Mouse (Mus musculus): ENCODE results near the gene Ugt1a6b.
"Not testable (repeated sequence)": the region's sequence is repeated elsewhere in the genome, so short reads cannot be mapped to it uniquely, and the experiment has no call there.

Ugt1a6b gene

GRCm38 (mm10) chr1:88103019-88103418 lies at the start of gene Ugt1a6b:
Gene Ugt1a6b (plus strand): TSS chr1:88103252.
- DNase-seq, result not testable (repeated sequence)

DNA sequence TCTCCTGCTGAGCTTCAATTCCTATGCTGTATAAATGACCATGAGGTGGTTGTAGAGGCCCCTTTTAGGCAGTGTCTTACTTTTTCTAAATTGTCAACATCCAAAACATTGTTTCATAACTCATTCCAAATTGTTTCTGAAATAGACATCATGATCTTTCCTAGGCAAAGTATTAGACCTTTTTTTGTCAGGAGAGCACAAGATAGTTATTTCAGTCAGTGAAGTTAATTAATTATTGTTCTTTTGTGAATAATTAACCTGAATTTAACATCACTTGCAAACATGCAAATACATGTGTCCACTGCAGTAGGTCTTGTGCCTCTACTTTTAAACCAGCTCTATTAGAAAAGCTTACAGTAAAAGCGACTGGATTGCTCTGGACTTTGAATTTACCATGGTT lies 48.0 kb upstream of the Ugt1a6b start, which contains the start of gene Ugt1a10:
TSS of gene Ugt1a10 (plus strand) at position 301 of the 400 bp plus-strand sequence.
- no peak for DNase-seq

- not testable (repeated sequence) for DNase-seq
Observed at GRCm38 (mm10) chr1:88066472-88067102, 36.5 kb upstream of the Ugt1a6b start.

GRCm38 (mm10) chr1:88070495-88070894 lies 32.6 kb upstream of the Ugt1a6b start, which contains the start of gene Ugt1a9:
Gene Ugt1a9 (plus strand): TSS chr1:88070800.
- no peak for DNase-seq

DNA sequence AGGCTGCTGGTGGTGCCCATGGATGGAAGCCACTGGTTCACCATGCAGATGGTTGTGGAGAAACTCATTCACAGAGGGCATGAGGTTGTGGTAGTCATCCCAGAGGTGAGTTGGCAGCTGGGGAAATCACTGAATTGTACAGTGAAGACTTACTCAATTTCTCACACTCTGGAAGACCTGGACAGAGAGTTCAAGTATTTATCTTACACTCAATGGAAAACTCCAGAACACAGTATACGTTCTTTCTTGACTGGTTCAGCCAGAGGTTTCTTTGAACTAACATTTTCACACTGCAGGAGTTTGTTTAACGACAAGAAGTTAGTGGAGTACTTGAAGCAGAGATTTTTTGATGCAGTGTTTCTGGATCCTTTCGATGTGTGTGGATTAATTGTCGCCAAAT lies 32.1 kb upstream of the Ugt1a6b start:
- DNase-seq, result no peak

- no peak for DNase-seq
Observed at GRCm38 (mm10) chr1:88074471-88074870, 28.6 kb upstream of the Ugt1a6b start.

- DNase-seq, result no peak
Observed at GRCm38 (mm10) chr1:88077128-88077527, 25.9 kb upstream of the Ugt1a6b start.

GRCm38 (mm10) chr1:88081670-88082069 lies 21.4 kb upstream of the Ugt1a6b start:
- DNase-seq, result no peak

DNA sequence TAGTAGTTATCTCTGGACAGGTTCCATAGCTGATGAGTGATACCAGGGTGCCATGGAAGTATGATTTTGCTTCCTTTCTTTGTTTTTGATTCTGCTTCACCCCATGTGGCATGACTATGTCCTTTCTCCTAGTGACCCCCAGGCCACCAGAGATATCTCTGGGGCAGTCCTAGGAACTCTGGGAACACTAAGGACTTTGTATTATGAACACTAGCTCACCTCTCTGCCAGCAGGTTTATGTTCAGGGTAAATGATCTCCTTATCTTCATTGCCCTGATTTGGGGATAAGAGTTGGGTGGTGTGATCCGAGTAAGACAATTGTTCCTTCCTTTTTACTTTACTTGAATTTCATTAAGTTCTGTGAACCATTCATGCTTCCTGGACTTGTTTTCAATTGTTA lies 16.9 kb upstream of the Ugt1a6b start:
- DNase-seq, result no peak

GRCm38 (mm10) chr1:88087513-88087912 lies 15.5 kb upstream of the Ugt1a6b start, which contains the start of gene Ugt1a8:
Gene Ugt1a8 (plus strand): TSS chr1:88087813.
- DNase-seq, result no peak

- DNase-seq, result no peak
Observed at GRCm38 (mm10) chr1:88092341-88092740, 10.7 kb upstream of the Ugt1a6b start.

- not testable (repeated sequence) for DNase-seq
Observed at GRCm38 (mm10) chr1:88094270-88094676, 8.8 kb upstream of the Ugt1a6b start.

- no peak for DNase-seq
Observed at GRCm38 (mm10) chr1:88094941-88095492, 8.0 kb upstream of the Ugt1a6b start, which contains the start of gene Ugt1a7c. Gene Ugt1a7c (plus strand): TSS chr1:88095062.

GRCm38 (mm10) chr1:88098546-88098945 lies 4.5 kb upstream of the Ugt1a6b start:
- not testable (repeated sequence) for DNase-seq

DNA sequence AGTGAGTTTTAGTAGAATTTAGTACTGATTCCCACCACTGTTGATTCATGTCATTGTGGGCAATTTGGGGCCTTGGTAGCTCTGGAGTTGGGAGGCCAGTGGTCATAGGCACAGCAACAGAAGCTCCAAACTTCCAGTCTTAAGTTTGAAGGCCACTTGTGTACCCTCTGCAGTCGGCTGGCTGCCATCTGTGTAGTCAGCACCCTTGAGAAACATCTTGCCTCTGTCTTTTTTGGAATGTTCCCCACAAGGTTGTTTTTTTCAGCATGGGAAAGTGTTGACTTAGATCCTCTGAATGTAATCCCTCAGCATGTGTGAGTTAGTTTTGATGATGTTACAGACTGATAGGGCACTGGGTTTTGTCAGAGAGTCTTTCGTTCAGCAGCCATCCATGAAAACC lies 3.4 kb upstream of the Ugt1a6b start:
- DNase-seq, result not testable (repeated sequence)

DNA sequence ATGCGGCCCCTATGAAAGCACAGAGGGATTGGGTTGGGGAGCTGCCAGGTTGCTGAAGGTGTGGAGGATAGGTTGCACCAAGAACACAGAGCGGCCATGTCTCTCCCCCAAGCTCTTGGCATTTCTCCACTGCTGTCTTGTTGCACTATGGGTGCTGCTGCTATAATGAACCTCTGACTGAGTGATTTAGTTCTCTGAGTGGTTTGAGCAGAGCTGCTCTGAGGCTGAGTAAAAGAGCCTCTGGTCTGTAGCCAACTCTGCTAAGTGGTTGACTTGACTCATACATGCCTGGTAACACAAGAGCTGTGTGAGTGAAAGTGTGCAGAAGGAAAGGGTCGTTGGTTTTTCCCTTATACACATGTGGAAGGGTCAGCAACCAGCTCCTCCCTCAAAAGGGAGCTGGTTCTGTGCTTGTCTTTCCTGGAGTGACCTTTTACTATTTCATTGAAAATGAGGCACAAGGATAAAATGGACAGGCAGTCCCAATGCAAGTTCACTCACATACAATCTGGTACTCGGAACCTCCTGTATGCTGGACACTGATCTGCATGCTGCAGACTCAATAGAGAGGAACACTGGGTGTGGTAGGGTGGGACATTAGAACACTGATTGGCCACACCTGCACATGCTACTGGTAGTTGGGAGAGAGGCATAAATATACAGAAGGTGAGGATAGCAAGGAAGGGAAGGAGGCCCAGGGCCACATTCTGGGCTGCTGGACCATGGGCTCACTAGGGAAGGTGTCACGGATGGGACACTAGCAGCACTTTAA lies 831 bp downstream of the Ugt1a6b start:
- not testable (repeated sequence) for DNase-seq

GRCm38 (mm10) chr1:88104667-88105430 lies 1.8 kb downstream of the Ugt1a6b start:
- DNase-seq, result no peak

GRCm38 (mm10) chr1:88105656-88106055 lies 2.6 kb downstream of the Ugt1a6b start:
- no peak for DNase-seq

DNA sequence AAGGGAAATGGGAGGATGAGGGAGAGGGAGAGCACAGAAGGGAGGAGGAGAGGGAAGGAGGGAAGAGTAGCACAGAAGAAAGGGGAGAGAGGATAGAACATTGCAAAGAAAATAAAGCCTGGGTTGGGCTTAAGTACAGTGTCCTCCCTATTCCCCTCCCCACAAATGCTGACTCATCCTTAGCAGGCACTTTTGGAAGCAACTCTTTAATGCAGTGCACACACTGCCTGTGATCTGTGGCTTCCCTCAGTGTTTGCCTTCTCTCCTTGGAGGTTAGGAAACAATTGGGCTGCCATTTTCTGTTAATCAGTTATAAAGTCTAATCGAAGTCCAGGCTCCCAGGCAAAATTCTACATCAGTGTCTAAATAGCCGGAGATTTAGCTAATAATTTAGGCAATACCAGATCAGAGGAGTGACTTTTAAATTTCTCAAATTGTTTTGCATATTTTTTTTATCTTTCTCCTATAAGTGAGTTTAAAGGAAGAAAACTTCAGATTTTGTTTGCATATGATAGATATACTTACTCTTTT lies 6.0 kb downstream of the Ugt1a6b start:
- DNase-seq, result not testable (repeated sequence)

- DNase-seq, result not testable (repeated sequence)
Observed at GRCm38 (mm10) chr1:88109604-88110003, 6.6 kb downstream of the Ugt1a6b start.

GRCm38 (mm10) chr1:88112769-88113168 lies 9.7 kb downstream of the Ugt1a6b start:
- not testable (repeated sequence) for DNase-seq

DNA sequence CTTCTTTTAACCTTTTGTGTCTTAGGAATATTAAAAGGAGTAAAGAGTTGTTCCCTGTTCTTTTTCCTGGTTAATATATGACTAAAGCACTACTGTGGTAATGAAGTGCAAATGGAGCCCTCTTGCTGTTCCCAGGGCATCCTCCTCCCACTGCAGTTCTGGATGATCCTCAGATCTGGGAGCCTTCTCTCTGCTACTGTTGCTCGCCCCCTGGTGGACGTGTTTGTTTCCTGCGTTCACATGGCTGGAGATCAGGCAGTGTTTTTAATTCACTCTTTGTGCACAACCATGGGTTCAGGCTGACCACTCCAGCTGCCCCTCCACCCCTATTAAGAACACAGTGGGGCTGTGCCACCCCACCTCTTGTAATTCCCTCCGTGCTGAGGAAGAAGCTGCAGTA lies 17.5 kb downstream of the Ugt1a6b start:
- DNase-seq, result not testable (repeated sequence)

Measured in spleen, adult 18-20 months (tissue).